In genomic region chr1:36059959-36060953, GRCm38 (mm10) we compare ENCODE assay signal across 10 mouse cellular contexts. TPM values are rescaled to one million over a fixed set of nuclear protein-coding genes. Genes with fewer than 3 reads are reported as not detected.
DNase-seq lines count a peak whose midpoint lies in the region; ATAC-seq and TF ChIP-seq lines count a peak whose summit lies in the region.
"Had no signal": no experiment of that assay in that cellular context is flagged by ENCODE, and none has a peak within 500 bp of the region (broad histone marks: within the 10 kb centered on the region; RNA-seq: fewer than 3 reads in every experiment).

No protein-coding gene starts in this region.

- peak overlapping the region; percentile 63 for H3K27ac ChIP-seq in heart, embryonic 12.5 days (ENCODE audit: poor library complexity, severe bottlenecking)
- H3K27ac ChIP-seq in heart, adult 2 months: no peak overlapping the region
- H3K27ac ChIP-seq in limb, embryonic 12.5 days: peak overlapping the region; percentile 56

- peak overlapping the region; percentile 1; the same call in 1 of the 2 replicates for H3K4me2 ChIP-seq in heart, embryonic 12.5 days
- H3K4me2 ChIP-seq in limb, embryonic 12.5 days: no peak overlapping the region

- peaks cover 45% of the 10 kb centered on the region for H3K4me1 ChIP-seq in heart, embryonic 12.5 days (replicated peaks)
- peaks cover 3% of the 10 kb centered on the region for H3K4me1 ChIP-seq in heart, adult 2 months (ENCODE audit: control insufficient read depth, insufficient read depth, low read length)
- peaks cover 11% of the 10 kb centered on the region for H3K4me1 ChIP-seq in limb, embryonic 12.5 days (replicated peaks)

- no peak overlapping the region for H3K4me3 ChIP-seq in heart, embryonic 12.5 days
- H3K4me3 ChIP-seq in heart, adult 2 months: no peak overlapping the region
- no peak overlapping the region for H3K4me3 ChIP-seq in limb, embryonic 12.5 days (replicated peaks)

- no peak for TF ChIP-seq POLR2A in heart, adult 2 months (IDR thresholded peaks at IDR 0.05; ENCODE audit: insufficient read depth, low read depth, low read length)

- H3K9me3 ChIP-seq in heart, embryonic 12.5 days (replicated peaks): no peaks in the 10 kb centered on the region
- H3K9me3 ChIP-seq in limb, embryonic 12.5 days: no peaks in the 10 kb centered on the region
- H3K9me3 ChIP-seq: G1E had no signal

- H3K36me3 ChIP-seq in heart, embryonic 12.5 days: no peaks in the 10 kb centered on the region
- H3K36me3 ChIP-seq in heart, adult 2 months (ENCODE audit: control insufficient read depth, insufficient read depth, low read length): no peaks in the 10 kb centered on the region
- no peaks in the 10 kb centered on the region for H3K36me3 ChIP-seq in limb, embryonic 12.5 days
- H3K36me3 ChIP-seq: G1E had no signal

- 21% methylated on average over 13 of the region's 13 CpGs for WGBS in heart, embryonic 12.5 days
- 48% methylated on average over 13 of the region's 13 CpGs for WGBS in heart, adult 2 months
- 55% methylated on average over 13 of the region's 13 CpGs for WGBS in limb, embryonic 12.5 days

- no peaks in the 10 kb centered on the region for H3K79me2 ChIP-seq in heart, adult 2 months (replicated peaks; ENCODE audit: control insufficient read depth, insufficient read depth, low read length)

- TF ChIP-seq EP300 in heart, adult 2 months (IDR thresholded peaks at IDR 0.05; ENCODE audit: insufficient read depth, low read depth, low read length): no peak

- H3K9ac ChIP-seq in heart, embryonic 12.5 days: no peak overlapping the region
- no peak overlapping the region for H3K9ac ChIP-seq in heart, adult 2 months (ENCODE audit: low read depth, low read length)
- H3K9ac ChIP-seq in limb, embryonic 12.5 days (replicated peaks): no peak overlapping the region

- no peaks in the 10 kb centered on the region for H3K27me3 ChIP-seq in heart, embryonic 12.5 days (replicated peaks)
- H3K27me3 ChIP-seq in heart, adult 2 months (ENCODE audit: control insufficient read depth, insufficient read depth, low read length): no peaks in the 10 kb centered on the region
- H3K27me3 ChIP-seq in limb, embryonic 12.5 days: no peaks in the 10 kb centered on the region

- intact Hi-C loops in heart, adult 2 months (cut with DNase I): loop anchor here (5.0 to 10.0 kb wide), 3 partner anchors 125 to 335 kb away; no protein-coding TSS in a partner anchor
- intact Hi-C loops in left cerebral cortex, postnatal 36 days (cut with DNase I): loop anchor here (10.0 kb wide), 2 partner anchors 185 to 195 kb away; no protein-coding TSS in a partner anchor

- peak; percentile 53; the same call in 1 of the 2 replicates for ATAC-seq in heart, embryonic 12.5 days (ENCODE audit: insufficient number of reproducible peaks, low FRiP score)
- no peak for ATAC-seq in limb, embryonic 12.5 days (ENCODE audit: insufficient number of reproducible peaks, insufficient read depth, low FRiP score, low TSS enrichment, low read depth)

- DNase-seq in heart, adult 2 months: no peak
- DNase-seq in urinary bladder, adult 18-20 months (ENCODE audit: low spot score in 2 of 2): peak; percentile 38 to 66
- DNase-seq in urinary bladder, postnatal 10 days (ENCODE audit: low spot score): no peak
- DNase-seq in adrenal gland, adult (ENCODE audit: inconsistent age in 2 of 2, low spot score in 1 of 2): no peak
- DNase-seq in layer of hippocampus, adult 9-10 months (ENCODE audit: low spot score): no peak
- no peak for DNase-seq in left cerebral cortex, postnatal 36 days (ENCODE audit: low spot score in 2 of 2)
- DNase-seq: cerebellum, adult 2 months had no signal

- no peak for TF ChIP-seq CTCF in heart, adult 2 months (IDR thresholded peaks at IDR 0.05)

RNA-seq across cellular contexts. Expression of gene Hs6st1, which starts 7.9 kb away (rescaled TPM):
- polyA plus RNA-seq in heart, embryonic 12.5 days (2016; fragmentation: Nextera tagmentation; extraction: Ambion mirVana): 13.0 and 15.3 TPM in 2 replicates
- total RNA-seq in heart, adult 2 months (2021): 10 to 100 TPM; 22.8 to 23.0 TPM
- 25.3 and 28.9 TPM in 2 replicates for polyA plus RNA-seq in heart, adult 2 months (2012; rRNA removed)
- 4.9 and 12.0 TPM in 2 replicates for polyA plus RNA-seq in limb, embryonic 12.5 days (2016; fragmentation: Nextera tagmentation; extraction: Ambion mirVana)
- total RNA-seq in left cerebral cortex, postnatal 36 days (2021): 10 to 100 TPM; 56.1 to 58.6 TPM

Comparison
In these comparisons a context has a peak if more than half of its experiments do, and no peak if none do; other contexts are left out.
1. DNase-seq: peak in urinary bladder, adult 18-20 months (2 of 2); none in heart, adult 2 months (0 of 2), urinary bladder, postnatal 10 days (single experiment), adrenal gland, adult (0 of 2), layer of hippocampus, adult 9-10 months (single experiment) and left cerebral cortex, postnatal 36 days (0 of 2).